Mouse (Mus musculus): Measurements from ENCODE around the gene Pde11a. TPM values are rescaled to one million over a fixed set of nuclear protein-coding genes. Genes with fewer than 3 reads are reported as not detected.

Gene Pde11a
- polyA plus RNA-seq, 1 experiment from 2014 or later, result 0.16 TPM

- 91% methylated on average over 11 of the region's 11 CpGs for WGBS
Measured at GRCm38 (mm10) chr2:76360226-76360625, 21.7 kb upstream of the Pde11a start, which contains the start of gene Cyct. TSS of gene Cyct (minus strand) at chr2:76360450.

GRCm38 (mm10) chr2:76347839-76348238 is 9.3 kb upstream of the Pde11a start:
- H3K27ac ChIP-seq, result no peak overlapping the region
- WGBS, result 80% methylated on average over 6 of the region's 6 CpGs
- H3K4me3 ChIP-seq, result no peak overlapping the region
- DNase-seq (ENCODE audit: extremely low spot score, low spot score), result no peak
- no peaks in the 10 kb centered on the region for H3K27me3 ChIP-seq (ENCODE audit: poor library complexity, severe bottlenecking)
- H3K36me3 ChIP-seq (replicated peaks), result no peaks in the 10 kb centered on the region
- no peaks in the 10 kb centered on the region for H3K4me1 ChIP-seq
- no peaks in the 10 kb centered on the region for H3K9me3 ChIP-seq

More at GRCm38 (mm10) chr2:76360226-76360625, 21.7 kb upstream of the Pde11a start, which contains the start of gene Cyct:
- no peaks in the 10 kb centered on the region for H3K9me3 ChIP-seq
- no peaks in the 10 kb centered on the region for H3K27me3 ChIP-seq (ENCODE audit: poor library complexity, severe bottlenecking)
- no peak within 1 kb of the TSS for H3K4me3 ChIP-seq
- H3K4me1 ChIP-seq, result no peaks in the 10 kb centered on the region
- DNase-seq (ENCODE audit: extremely low spot score, low spot score), result no peak
- H3K27ac ChIP-seq, result no peak within 1 kb of the TSS
- H3K36me3 ChIP-seq (replicated peaks), result no peaks in the 10 kb centered on the region

- DNase-seq (ENCODE audit: extremely low spot score, low spot score), result no peak
- H3K36me3 ChIP-seq (replicated peaks), result no peaks in the 10 kb centered on the region
- peaks cover 11% of the 10 kb centered on the region for H3K4me1 ChIP-seq
- peaks cover 32% of the 10 kb centered on the region for H3K27me3 ChIP-seq (ENCODE audit: poor library complexity, severe bottlenecking)
- no peak overlapping the region for H3K27ac ChIP-seq
- WGBS, result 93% methylated on average over 9 of the region's 9 CpGs
- H3K4me3 ChIP-seq, result no peak overlapping the region
- no peaks in the 10 kb centered on the region for H3K9me3 ChIP-seq
Measured at GRCm38 (mm10) chr2:76342146-76342545, 3.6 kb upstream of the Pde11a start.

- no peak overlapping the region for H3K27ac ChIP-seq
- H3K4me3 ChIP-seq, result no peak overlapping the region
- no peaks in the 10 kb centered on the region for H3K36me3 ChIP-seq (replicated peaks)
- peaks cover 29% of the 10 kb centered on the region for H3K27me3 ChIP-seq (ENCODE audit: poor library complexity, severe bottlenecking)
- H3K4me1 ChIP-seq, result peaks cover 18% of the 10 kb centered on the region
- 82% methylated on average over 5 of the region's 5 CpGs for WGBS
- H3K9me3 ChIP-seq, result no peaks in the 10 kb centered on the region
- no peak for DNase-seq (ENCODE audit: extremely low spot score, low spot score)
Measured at GRCm38 (mm10) chr2:76334596-76334995, 4.0 kb downstream of the Pde11a start.

GRCm38 (mm10) chr2:76332161-76332805 is 6.3 kb downstream of the Pde11a start:
- Histone ChIP-seq H3K27me3 (ENCODE audit: poor library complexity, severe bottlenecking) (peaks cover 5% of the 10 kb centered on the region; the same call in 1 of the 2 replicates), H3K4me1 (peaks cover 12% of the 10 kb centered on the region), H3K36me3 (replicated peaks) (no peaks in the 10 kb centered on the region), H3K27ac (no peak overlapping the region), H3K4me3 (no peak overlapping the region), H3K9me3 (no peaks in the 10 kb centered on the region)
- DNase-seq (ENCODE audit: extremely low spot score, low spot score), result no peak
- 81% methylated on average over 11 of the region's 11 CpGs for WGBS

- H3K9me3 ChIP-seq, result no peaks in the 10 kb centered on the region
- H3K27me3 ChIP-seq (ENCODE audit: poor library complexity, severe bottlenecking), result no peaks in the 10 kb centered on the region
- no peak overlapping the region for H3K27ac ChIP-seq
- no peaks in the 10 kb centered on the region for H3K36me3 ChIP-seq (replicated peaks)
- peaks cover 12% of the 10 kb centered on the region for H3K4me1 ChIP-seq
- no peak for DNase-seq (ENCODE audit: extremely low spot score, low spot score)
- WGBS, result 92% methylated on average over 5 of the region's 5 CpGs
- H3K4me3 ChIP-seq, result no peak overlapping the region
Measured at GRCm38 (mm10) chr2:76330081-76330480, 8.5 kb downstream of the Pde11a start.

GRCm38 (mm10) chr2:76326161-76326560 is 12.4 kb downstream of the Pde11a start:
- no peak overlapping the region for H3K27ac ChIP-seq
- no peak overlapping the region for H3K4me3 ChIP-seq
- H3K36me3 ChIP-seq (replicated peaks), result no peaks in the 10 kb centered on the region
- peaks cover 12% of the 10 kb centered on the region for H3K4me1 ChIP-seq
- peaks cover 5% of the 10 kb centered on the region; the same call in 1 of the 2 replicates for H3K27me3 ChIP-seq (ENCODE audit: poor library complexity, severe bottlenecking)
- 92% methylated on average over 3 of the region's 3 CpGs for WGBS
- no peaks in the 10 kb centered on the region for H3K9me3 ChIP-seq
- no peak for DNase-seq (ENCODE audit: extremely low spot score, low spot score)

GRCm38 (mm10) chr2:76324463-76324862 is 14.1 kb downstream of the Pde11a start:
- 91% methylated on average over 5 of the region's 5 CpGs for WGBS
- H3K9me3 ChIP-seq, result no peaks in the 10 kb centered on the region
- no peak for DNase-seq (ENCODE audit: extremely low spot score, low spot score)

GRCm38 (mm10) chr2:76323185-76323875 is 15.2 kb downstream of the Pde11a start:
- Histone ChIP-seq H3K4me1 (peaks cover 12% of the 10 kb centered on the region; the same call in 1 of the 2 replicates), H3K27ac (no peak overlapping the region), H3K27me3 (ENCODE audit: poor library complexity, severe bottlenecking) (peaks cover 14% of the 10 kb centered on the region; the same call in 1 of the 2 replicates), H3K9me3 (no peaks in the 10 kb centered on the region), H3K36me3 (replicated peaks) (no peaks in the 10 kb centered on the region), H3K4me3 (no peak overlapping the region)
- no peak for DNase-seq (ENCODE audit: extremely low spot score, low spot score)
- WGBS, result 86% methylated on average over 21 of the region's 21 CpGs

More at GRCm38 (mm10) chr2:76324463-76324862, 14.1 kb downstream of the Pde11a start:
- Histone ChIP-seq H3K4me3 (no peak overlapping the region), H3K36me3 (replicated peaks) (no peaks in the 10 kb centered on the region), H3K4me1 (peaks cover 18% of the 10 kb centered on the region), H3K27ac (no peak overlapping the region), H3K27me3 (ENCODE audit: poor library complexity, severe bottlenecking) (peaks cover 5% of the 10 kb centered on the region; the same call in 1 of the 2 replicates)

- no peaks in the 10 kb centered on the region for H3K36me3 ChIP-seq (replicated peaks)
- 85% methylated on average over 6 of the region's 6 CpGs for WGBS
- no peak for DNase-seq (ENCODE audit: extremely low spot score, low spot score)
- H3K9me3 ChIP-seq, result no peaks in the 10 kb centered on the region
- no peak overlapping the region for H3K4me3 ChIP-seq
- H3K27me3 ChIP-seq (ENCODE audit: poor library complexity, severe bottlenecking), result peaks cover 14% of the 10 kb centered on the region; the same call in 1 of the 2 replicates
- peaks cover 12% of the 10 kb centered on the region; the same call in 1 of the 2 replicates for H3K4me1 ChIP-seq
- H3K27ac ChIP-seq, result no peak overlapping the region
Measured at GRCm38 (mm10) chr2:76320336-76320735, 18.2 kb downstream of the Pde11a start.

GRCm38 (mm10) chr2:76319231-76319630 is 19.3 kb downstream of the Pde11a start:
- Histone ChIP-seq H3K27me3 (ENCODE audit: poor library complexity, severe bottlenecking) (peaks cover 14% of the 10 kb centered on the region; the same call in 1 of the 2 replicates), H3K9me3 (no peaks in the 10 kb centered on the region), H3K4me3 (no peak overlapping the region), H3K4me1 (peaks cover 12% of the 10 kb centered on the region; the same call in 1 of the 2 replicates), H3K27ac (no peak overlapping the region), H3K36me3 (replicated peaks) (no peaks in the 10 kb centered on the region)
- DNase-seq (ENCODE audit: extremely low spot score, low spot score), result no peak
- WGBS, result 89% methylated on average over 6 of the region's 6 CpGs

GRCm38 (mm10) chr2:76287671-76288070 is 50.9 kb downstream of the Pde11a start:
- no peak for DNase-seq (ENCODE audit: extremely low spot score, low spot score)
- Histone ChIP-seq H3K27ac (no peak overlapping the region), H3K27me3 (ENCODE audit: poor library complexity, severe bottlenecking) (no peaks in the 10 kb centered on the region), H3K36me3 (replicated peaks) (no peaks in the 10 kb centered on the region), H3K9me3 (no peaks in the 10 kb centered on the region), H3K4me1 (no peaks in the 10 kb centered on the region), H3K4me3 (no peak overlapping the region)
- 90% methylated on average over 3 of the region's 3 CpGs for WGBS

GRCm38 (mm10) chr2:76286288-76286740 is 52.3 kb downstream of the Pde11a start:
- no peak for DNase-seq (ENCODE audit: extremely low spot score, low spot score)
- no peak overlapping the region for H3K4me3 ChIP-seq
- H3K4me1 ChIP-seq, result no peaks in the 10 kb centered on the region
- H3K27me3 ChIP-seq (ENCODE audit: poor library complexity, severe bottlenecking), result no peaks in the 10 kb centered on the region
- WGBS, result 79% methylated on average over 4 of the region's 4 CpGs
- no peaks in the 10 kb centered on the region for H3K36me3 ChIP-seq (replicated peaks)
- no peak overlapping the region for H3K27ac ChIP-seq
- no peaks in the 10 kb centered on the region for H3K9me3 ChIP-seq
